Comparison of ENCODE assay signal across 14 mouse cellular contexts in genomic region chr11:12304879-12305278, GRCm38 (mm10).
"Had no signal": no experiment of that assay in that cellular context is flagged by ENCODE, and none has a peak within 500 bp of the region (broad histone marks: within the 10 kb centered on the region; RNA-seq: fewer than 3 reads in every experiment).

No protein-coding gene starts in this region.

- H3K9ac ChIP-seq: lung, embryonic 14.5 days; midbrain, embryonic 13.5 days; midbrain, embryonic 15.5 days; neural tube, embryonic 12.5 days; stomach, embryonic 15.5 days had no signal

- H3K9me3 ChIP-seq: midbrain, embryonic 10.5 days; midbrain, embryonic 13.5 days; midbrain, embryonic 15.5 days; neural tube, embryonic 12.5 days; stomach, embryonic 15.5 days had no signal

- DNase-seq: lung, adult 18-20 months; lung, embryonic 14.5 days; lung, postnatal 10 days; lung, postnatal 4 days; right cerebral cortex, postnatal 14 days; thymus, adult 2 months; thymus, postnatal 25 days; thymus, postnatal 4 days had no signal

- H3K4me1 ChIP-seq: stomach, embryonic 15.5 days had no signal

- H3K27ac ChIP-seq: midbrain, embryonic 10.5 days; midbrain, embryonic 13.5 days; midbrain, embryonic 15.5 days; neural tube, embryonic 12.5 days; stomach, embryonic 15.5 days; stomach, postnatal 0 days had no signal

- H3K4me3 ChIP-seq: midbrain, embryonic 10.5 days; midbrain, embryonic 13.5 days; midbrain, embryonic 15.5 days; neural tube, embryonic 12.5 days; stomach, embryonic 15.5 days had no signal

- ATAC-seq: midbrain, embryonic 13.5 days; midbrain, embryonic 15.5 days had no signal

- H3K36me3 ChIP-seq: midbrain, embryonic 10.5 days; midbrain, embryonic 13.5 days; midbrain, embryonic 15.5 days; neural tube, embryonic 12.5 days; stomach, embryonic 15.5 days had no signal

- H3K27me3 ChIP-seq: neural tube, embryonic 12.5 days; stomach, embryonic 15.5 days had no signal

- H3K4me2 ChIP-seq: lung, embryonic 14.5 days; midbrain, embryonic 13.5 days; midbrain, embryonic 15.5 days; neural tube, embryonic 12.5 days; stomach, embryonic 15.5 days had no signal
